Mouse (Mus musculus) intestine, embryonic 16.5 days (tissue): ENCODE data around the gene Samd4b. TPM values are rescaled to one million over a fixed set of nuclear protein-coding genes. Genes with fewer than 3 reads are reported as not detected.
A peak's percentile ranks its signal among the peaks of the same experiment; 100 is the strongest.

Source experiments
- ATAC-seq: fragments of 200-750 bp; cut with Nextera tagmentation; 2 replicates; pipeline ENCODE4 v1.8.0; 2017; ENCODE audit warnings: moderate TSS enrichment, moderate library complexity
- H3K27ac ChIP-seq: fragments of 300-500 bp; sonication (generic); 2 replicates; pipeline ENCODE4 v1.5.1; 2014; ENCODE audit warnings: mild to moderate bottlenecking, low read length
- H3K27me3 ChIP-seq: fragments of 300-500 bp; sonication (generic); replicated peaks from 2 replicates; pipeline ENCODE4 v1.6.1; 2014; ENCODE audit warnings: low read length, control low read depth, mixed read lengths; ENCODE audit not compliant: control insufficient read depth, insufficient read depth
- H3K36me3 ChIP-seq: fragments of 300-500 bp; sonication (generic); 2 replicates; pipeline ENCODE4 v1.6.1; 2014; ENCODE audit warnings: low read length, control low read depth; ENCODE audit not compliant: control insufficient read depth, insufficient read depth
- H3K4me1 ChIP-seq: fragments of 300-500 bp; sonication (generic); 2 replicates; pipeline ENCODE4 v1.6.1; 2014; ENCODE audit warnings: low read length, control low read depth, mixed read lengths; ENCODE audit not compliant: control insufficient read depth, insufficient read depth
- H3K4me2 ChIP-seq: fragments of 300-500 bp; sonication (generic); 2 replicates; pipeline ENCODE4 v1.6.1; 2014; ENCODE audit warnings: low read depth, low read length, control low read depth
- H3K4me3 ChIP-seq: fragments of 300-500 bp; sonication (generic); 2 replicates; pipeline ENCODE4 v1.5.1; 2014; ENCODE audit warnings: mild to moderate bottlenecking, low read length
- H3K9ac ChIP-seq: fragments of 300-500 bp; sonication (generic); 2 replicates; pipeline ENCODE4 v1.6.1; 2014; ENCODE audit warnings: low read depth, low read length
- H3K9me3 ChIP-seq: fragments of 300-500 bp; sonication (generic); 2 replicates; pipeline ENCODE4 v1.6.1; 2016; ENCODE audit warnings: low read length, control low read depth; ENCODE audit not compliant: control insufficient read depth
- WGBS: fragments of 180-500 bp; shearing (Covaris S2); extraction: QIAGEN DNeasy Blood & Tissue Kit; methylation state at CpG from one replicate; pipeline ENCODE4 v1.1.7; 2014; 5-methylcytosine and 5-hydroxymethylcytosine counted together
- polyA plus RNA-seq: library from polyadenylated mRNA; unstranded; fragments of >200 nt; fragmentation: Nextera tagmentation; extraction: Ambion mirVana; gene quantifications from 2 replicates; pipeline ENCODE4 v1.2.1, GENCODE M21; 2015

Gene Samd4b
- polyA plus RNA-seq, 1 experiment from 2014 or later: 7.8 TPM

- no peaks in the 10 kb centered on the region for H3K36me3 ChIP-seq
- no peaks in the 10 kb centered on the region for H3K9me3 ChIP-seq
- H3K4me3 ChIP-seq: no peak overlapping the region
- no peak overlapping the region for H3K9ac ChIP-seq
- H3K4me1 ChIP-seq: peaks cover 80% of the 10 kb centered on the region
- peak overlapping the region; percentile 88 for H3K27ac ChIP-seq
- 56% methylated on average over 11 of the region's 11 CpGs for WGBS
- no peaks in the 10 kb centered on the region for H3K27me3 ChIP-seq
- H3K4me2 ChIP-seq: peak overlapping the region; percentile 46; the same call in 1 of the 2 replicates
- ATAC-seq: no peak
Observed at GRCm38 (mm10) chr7:28582841-28583240, 15.1 kb downstream of the Samd4b start.

- no peak overlapping the region; the same call in 1 of the 2 replicates for H3K4me2 ChIP-seq
- no peaks in the 10 kb centered on the region for H3K36me3 ChIP-seq
- no peak overlapping the region for H3K4me3 ChIP-seq
- H3K9me3 ChIP-seq: no peaks in the 10 kb centered on the region
- 59% methylated on average over 4 of the region's 4 CpGs for WGBS
- H3K27me3 ChIP-seq: no peaks in the 10 kb centered on the region
- peak; percentile 19 for ATAC-seq
- H3K27ac ChIP-seq: peak overlapping the region; percentile 88
- H3K4me1 ChIP-seq: peaks cover 80% of the 10 kb centered on the region
- peak overlapping the region; percentile 20 for H3K9ac ChIP-seq
Observed at GRCm38 (mm10) chr7:28581721-28582120, 16.2 kb downstream of the Samd4b start.

DNA sequence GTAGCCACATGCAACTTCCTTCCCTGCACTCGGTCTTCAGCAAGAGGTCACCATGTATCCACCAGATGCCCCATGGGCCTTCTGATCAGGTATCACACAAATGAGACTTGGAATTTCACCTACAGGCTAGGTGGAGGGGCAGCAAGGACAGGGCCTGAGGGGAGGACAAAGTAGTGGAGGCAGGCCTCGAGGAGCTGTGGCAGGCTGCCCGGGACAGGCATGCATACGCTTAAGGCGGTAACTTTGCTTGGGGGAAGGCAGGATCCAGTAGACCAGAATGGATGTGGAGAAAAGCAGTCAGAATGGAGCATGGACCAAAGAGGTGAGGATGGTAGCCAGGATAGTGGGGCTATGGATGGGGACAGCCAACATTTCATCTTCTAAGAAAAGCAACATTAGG, 18.1 kb downstream of the Samd4b start:
- H3K9ac ChIP-seq: no peak overlapping the region
- H3K4me3 ChIP-seq: no peak overlapping the region
- H3K4me2 ChIP-seq: no peak overlapping the region
- no peaks in the 10 kb centered on the region for H3K36me3 ChIP-seq
- H3K27ac ChIP-seq: no peak overlapping the region
- H3K9me3 ChIP-seq: no peaks in the 10 kb centered on the region
- ATAC-seq: no peak
- WGBS: 68% methylated on average over 5 of the region's 5 CpGs
- H3K4me1 ChIP-seq: peaks cover 76% of the 10 kb centered on the region
- H3K27me3 ChIP-seq: no peaks in the 10 kb centered on the region

DNA sequence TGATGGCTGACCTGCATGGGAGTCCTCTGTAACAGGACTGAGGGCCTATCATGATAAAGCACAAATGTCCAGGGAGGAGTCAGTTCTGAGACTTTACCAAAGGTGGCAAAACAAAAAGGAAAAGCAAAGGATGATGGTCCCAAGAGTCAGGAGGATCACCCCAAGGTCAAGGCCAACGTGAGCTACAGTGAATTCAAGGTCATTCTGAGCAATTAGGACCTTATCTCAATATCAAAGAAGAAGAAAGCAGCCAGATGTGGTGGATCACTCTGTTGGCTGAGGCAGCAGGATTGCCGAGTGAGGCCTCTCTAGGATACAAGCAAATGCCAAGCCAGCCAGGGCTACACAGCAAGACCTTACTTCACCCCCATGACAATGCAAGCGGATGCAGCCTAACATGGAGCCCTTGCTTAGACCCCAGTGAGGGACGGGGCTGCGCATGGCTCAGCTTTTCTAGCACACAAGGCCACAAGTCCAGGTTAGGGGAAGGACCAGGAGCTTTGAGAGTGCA, 19.3 kb downstream of the Samd4b start:
- Histone ChIP-seq H3K27ac (peak overlapping the region; percentile 79), H3K27me3 (no peaks in the 10 kb centered on the region), H3K36me3 (no peaks in the 10 kb centered on the region), H3K4me2 (no peak overlapping the region), H3K4me3 (no peak overlapping the region), H3K9ac (no peak overlapping the region; the same call in 1 of the 2 replicates), H3K4me1 (peaks cover 75% of the 10 kb centered on the region), H3K9me3 (no peaks in the 10 kb centered on the region)
- ATAC-seq: no peak
- WGBS: 61% methylated on average over 5 of the region's 5 CpGs

DNA sequence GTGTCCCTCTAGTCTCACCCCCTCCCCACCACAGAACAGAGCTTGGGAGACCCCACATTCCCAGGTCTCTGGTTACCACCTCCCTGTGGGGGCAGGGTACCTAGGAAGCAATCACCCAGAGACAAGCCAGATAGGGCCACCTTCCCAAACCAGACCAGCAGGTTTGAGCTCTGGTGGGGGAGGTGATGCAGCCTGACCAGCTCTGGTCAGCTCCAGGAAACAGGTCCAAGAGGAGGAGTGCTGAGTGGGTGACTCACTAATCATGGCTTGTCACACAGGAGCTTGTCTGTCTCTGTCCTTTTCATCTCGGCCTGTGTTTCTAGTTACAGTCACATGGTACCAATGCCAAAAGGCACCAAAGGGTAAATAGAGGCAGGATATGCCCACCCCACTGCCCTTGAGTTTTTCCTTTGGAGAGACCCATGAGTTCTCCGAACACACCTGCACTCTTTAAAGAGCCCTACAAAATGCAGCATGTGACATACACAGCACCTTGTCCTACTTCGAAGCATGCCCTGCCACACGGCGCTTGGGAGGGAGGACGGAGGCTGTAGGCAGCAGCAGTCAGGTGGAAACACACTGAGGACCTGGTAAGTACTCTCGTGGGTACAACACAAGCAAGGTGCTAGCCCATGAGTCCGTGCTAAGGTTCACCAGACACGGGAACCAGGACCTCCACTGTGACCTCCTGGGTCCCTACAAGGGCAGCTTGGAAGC, 20.0 kb downstream of the Samd4b start:
- peak overlapping the region; percentile 48; the same call in 1 of the 2 replicates for H3K9ac ChIP-seq
- H3K4me2 ChIP-seq: 0 out of 2 replicates have a peak overlapping the region, but pooled peaks have one; percentile 8
- ATAC-seq: peak; percentile 83
- H3K36me3 ChIP-seq: no peaks in the 10 kb centered on the region
- peak overlapping the region; percentile 79 for H3K27ac ChIP-seq
- no peaks in the 10 kb centered on the region for H3K27me3 ChIP-seq
- no peak overlapping the region for H3K4me3 ChIP-seq
- 58% methylated on average over 9 of the region's 9 CpGs for WGBS
- peaks cover 80% of the 10 kb centered on the region for H3K4me1 ChIP-seq
- no peaks in the 10 kb centered on the region for H3K9me3 ChIP-seq

- Histone ChIP-seq H3K36me3 (no peaks in the 10 kb centered on the region), H3K9ac (peak overlapping the region; percentile 39; the same call in 1 of the 2 replicates), H3K27ac (peak overlapping the region; percentile 79; the same call in 1 of the 2 replicates), H3K4me1 (peaks cover 81% of the 10 kb centered on the region), H3K4me3 (no peak overlapping the region), H3K27me3 (no peaks in the 10 kb centered on the region), H3K4me2 (no peak overlapping the region), H3K9me3 (no peaks in the 10 kb centered on the region)
- 67% methylated on average over 5 of the region's 5 CpGs for WGBS
- peak; percentile 27 for ATAC-seq
Observed at GRCm38 (mm10) chr7:28576271-28576914, 21.6 kb downstream of the Samd4b start.

- no peak for ATAC-seq
- Histone ChIP-seq H3K36me3 (no peaks in the 10 kb centered on the region), H3K9me3 (no peaks in the 10 kb centered on the region), H3K4me2 (no peak overlapping the region), H3K9ac (no peak overlapping the region), H3K27ac (no peak overlapping the region), H3K4me1 (peaks cover 83% of the 10 kb centered on the region), H3K4me3 (no peak overlapping the region), H3K27me3 (no peaks in the 10 kb centered on the region)
- 87% methylated on average over 11 of the region's 11 CpGs for WGBS
Observed at GRCm38 (mm10) chr7:28575597-28575996, 22.3 kb downstream of the Samd4b start.

DNA sequence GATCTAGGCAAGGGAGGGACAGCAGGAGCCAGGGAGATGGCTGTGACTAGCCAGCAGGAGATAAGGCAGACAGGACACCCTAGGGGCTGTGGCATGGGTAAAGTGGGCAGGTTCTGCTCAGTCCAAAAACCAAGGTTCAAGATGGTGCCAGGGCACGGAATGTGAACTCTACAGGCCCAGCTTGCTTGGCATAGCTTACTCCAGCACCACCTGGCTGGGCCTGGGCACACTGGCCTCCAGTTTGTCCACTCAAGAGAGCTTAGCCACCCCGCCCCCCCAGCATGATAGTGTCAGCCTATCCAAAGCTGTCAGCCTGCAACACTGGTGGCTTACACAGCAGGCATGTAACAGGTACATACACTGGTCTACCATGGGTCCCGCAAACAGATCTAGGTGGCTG, 24.7 kb downstream of the Samd4b start:
- 97% methylated on average over 3 of the region's 3 CpGs for WGBS

DNA sequence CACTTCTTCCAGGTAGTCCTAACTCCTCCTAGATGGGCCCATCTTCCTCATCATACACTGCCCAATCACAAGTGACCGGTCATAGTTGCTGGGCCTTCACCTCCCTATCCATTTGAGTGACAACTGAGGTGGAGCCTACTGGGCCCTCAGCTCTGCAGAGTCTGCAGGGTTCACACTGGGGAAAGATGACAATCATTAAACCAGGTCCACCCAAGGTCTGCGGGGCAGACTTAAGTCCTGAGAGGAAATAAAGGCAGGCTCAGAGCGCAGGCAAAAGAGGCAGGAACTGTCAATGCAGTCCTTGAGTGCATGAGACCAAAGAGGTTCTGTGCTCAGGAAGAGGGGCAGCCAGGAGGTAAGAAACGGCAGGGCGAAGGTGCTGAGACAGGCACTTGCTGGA, 25.3 kb downstream of the Samd4b start:
- peak; percentile 10; the same call in 1 of the 2 replicates for ATAC-seq
- peaks cover 1% of the 10 kb centered on the region for H3K36me3 ChIP-seq
- no peak overlapping the region for H3K4me3 ChIP-seq
- no peaks in the 10 kb centered on the region for H3K9me3 ChIP-seq
- no peaks in the 10 kb centered on the region for H3K27me3 ChIP-seq
- H3K4me2 ChIP-seq: no peak overlapping the region
- H3K4me1 ChIP-seq: peaks cover 77% of the 10 kb centered on the region
- H3K27ac ChIP-seq: peak overlapping the region; percentile 60
- WGBS: 69% methylated on average over 5 of the region's 5 CpGs
- no peak overlapping the region for H3K9ac ChIP-seq

More for the DNA sequence above, 24.7 kb downstream of the Samd4b start:
- peak overlapping the region; percentile 60 for H3K27ac ChIP-seq
- H3K27me3 ChIP-seq: no peaks in the 10 kb centered on the region
- no peak overlapping the region for H3K9ac ChIP-seq
- H3K36me3 ChIP-seq: no peaks in the 10 kb centered on the region
- no peak overlapping the region for H3K4me3 ChIP-seq
- no peak overlapping the region for H3K4me2 ChIP-seq
- no peak for ATAC-seq
- peaks cover 83% of the 10 kb centered on the region for H3K4me1 ChIP-seq
- no peaks in the 10 kb centered on the region for H3K9me3 ChIP-seq
